Mouse (Mus musculus) heart, adult 2 months (tissue): ENCODE data around the gene Ces3a.

Experiments
- CTCF ChIP-seq: fragments of 200-600 bp; IDR thresholded peaks from 2 replicates; pipeline ENCODE4 v1.8.1; 2022; ENCODE audit warnings: antibody characterized with exemption, mild to moderate bottlenecking, moderate library complexity
- POLR2A ChIP-seq: fragments of 200-500 bp; IDR thresholded peaks from 2 replicates; pipeline ENCODE4 v1.6.1; 2011; ENCODE audit warnings: mild to moderate bottlenecking, low read depth, low read length, control low read depth; ENCODE audit not compliant: insufficient read depth

DNA sequence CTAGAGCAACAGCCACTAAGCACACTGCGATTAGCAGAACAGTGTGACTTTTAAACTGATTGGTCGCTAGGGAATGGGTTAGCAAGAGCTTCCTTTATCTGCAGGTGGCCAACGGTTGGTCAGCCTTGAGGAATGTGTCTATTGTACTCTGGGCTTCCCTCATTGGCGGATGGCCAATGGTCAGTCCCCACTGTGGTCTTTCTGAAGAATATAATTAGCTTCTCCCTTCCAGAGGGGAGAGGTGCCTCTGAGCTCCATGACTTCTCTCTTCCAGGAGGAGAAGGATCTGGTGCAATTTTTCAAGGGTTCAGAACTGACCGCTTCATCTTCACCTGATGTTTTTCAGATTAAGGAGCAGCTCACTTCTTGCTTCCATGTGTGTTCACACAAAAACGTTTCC lies 28.7 kb downstream of the Ces3a start:
- no peak for TF ChIP-seq CTCF
- TF ChIP-seq POLR2A = no peak
